Comparison of ENCODE assay signal across 7 mouse cellular contexts in the genomic region with DNA sequence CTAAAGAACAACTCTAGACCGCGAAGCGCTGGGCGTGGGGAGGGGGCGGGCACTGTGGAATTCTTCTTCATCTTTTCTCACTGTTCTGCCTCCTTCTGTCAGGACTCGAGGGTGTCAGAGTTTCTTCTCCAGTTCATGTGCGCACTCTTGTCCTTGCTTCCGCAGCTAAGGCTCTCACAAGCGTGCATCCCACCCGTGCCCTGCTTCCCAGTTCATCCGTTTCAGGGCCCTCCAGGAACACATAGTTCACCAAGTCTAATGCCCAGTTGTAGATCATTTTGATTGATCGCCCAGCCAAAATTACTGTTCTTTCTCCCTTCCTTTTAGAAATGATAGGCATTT. TPM values are rescaled to one million over a fixed set of nuclear protein-coding genes. Genes with fewer than 3 reads are reported as not detected.
DNase-seq lines count a peak whose midpoint lies in the region; ATAC-seq and TF ChIP-seq lines count a peak whose summit lies in the region.

No protein-coding gene starts in this region.

- H3K4me1 ChIP-seq in lung, adult 2 months (ENCODE audit: control insufficient read depth, insufficient read depth, low read length), result peaks cover 4% of the 10 kb centered on the region
- H3K4me1 ChIP-seq in forebrain, embryonic 10.5 days, result peaks cover 26% of the 10 kb centered on the region
- peaks cover 24% of the 10 kb centered on the region for H3K4me1 ChIP-seq in limb, embryonic 10.5 days
- H3K4me1 ChIP-seq in neural tube, embryonic 15.5 days, result peaks cover 22% of the 10 kb centered on the region

- no peaks in the 10 kb centered on the region for H3K9me3 ChIP-seq in forebrain, embryonic 10.5 days
- no peaks in the 10 kb centered on the region for H3K9me3 ChIP-seq in limb, embryonic 10.5 days (replicated peaks)
- no peaks in the 10 kb centered on the region for H3K9me3 ChIP-seq in neural tube, embryonic 15.5 days (replicated peaks)

- no peaks in the 10 kb centered on the region for H3K27me3 ChIP-seq in forebrain, embryonic 10.5 days (ENCODE audit: poor library complexity, severe bottlenecking)
- H3K27me3 ChIP-seq in limb, embryonic 10.5 days (ENCODE audit: low read depth, poor library complexity, severe bottlenecking), result no peaks in the 10 kb centered on the region
- no peaks in the 10 kb centered on the region for H3K27me3 ChIP-seq in neural tube, embryonic 15.5 days (replicated peaks)

- TF ChIP-seq POLR2A in lung, adult 2 months (IDR thresholded peaks at IDR 0.05; ENCODE audit: borderline replicate concordance, extremely low read depth, low read depth, low read length), result no peak

- H3K36me3 ChIP-seq in forebrain, embryonic 10.5 days (replicated peaks), result peaks cover 29% of the 10 kb centered on the region
- peaks cover 31% of the 10 kb centered on the region for H3K36me3 ChIP-seq in limb, embryonic 10.5 days
- H3K36me3 ChIP-seq in neural tube, embryonic 15.5 days, result peaks cover 30% of the 10 kb centered on the region

- H3K4me2 ChIP-seq in neural tube, embryonic 15.5 days, result peak overlapping the region; percentile 86

- H3K4me3 ChIP-seq in lung, adult 2 months (replicated peaks; ENCODE audit: extremely low read depth, low read depth, low read length), result peak overlapping the region; percentile 73
- H3K4me3 ChIP-seq in forebrain, embryonic 10.5 days, result peak overlapping the region; percentile 62
- peak overlapping the region; percentile 62 for H3K4me3 ChIP-seq in limb, embryonic 10.5 days
- peak overlapping the region; percentile 56 for H3K4me3 ChIP-seq in neural tube, embryonic 15.5 days (replicated peaks)

- peak; percentile 65 for ATAC-seq in neural tube, embryonic 15.5 days (ENCODE audit: low FRiP score)

- no peak for DNase-seq in lung, adult 2 months
- DNase-seq in lung, postnatal 36 days, result no peak
- no peak for DNase-seq in forebrain, embryonic 10.5 days (ENCODE audit: extremely low spot score, low spot score)
- no peak for DNase-seq in limb, embryonic 10.5 days (ENCODE audit: low spot score)
- no peak for DNase-seq in spleen, postnatal 36 days (ENCODE audit: low spot score in 2 of 2)
- no peak for DNase-seq in thymus, postnatal 36 days

- H3K9ac ChIP-seq in neural tube, embryonic 15.5 days (replicated peaks), result peak overlapping the region; percentile 77

- no peak for TF ChIP-seq CTCF in lung, adult 2 months (IDR thresholded peaks at IDR 0.05; ENCODE audit: insufficient read depth, low read length)

- 9% methylated on average over 12 of the region's 12 CpGs for WGBS in lung, adult 2 months
- 9% methylated on average over 12 of the region's 12 CpGs for WGBS in forebrain, embryonic 10.5 days
- WGBS in limb, embryonic 10.5 days, result 6% methylated on average over 12 of the region's 12 CpGs
- WGBS in neural tube, embryonic 15.5 days, result 7% methylated on average over 12 of the region's 12 CpGs

- H3K27ac ChIP-seq in forebrain, embryonic 10.5 days, result peak overlapping the region; percentile 86
- H3K27ac ChIP-seq in limb, embryonic 10.5 days, result peak overlapping the region; percentile 88
- peak overlapping the region; percentile 88 for H3K27ac ChIP-seq in neural tube, embryonic 15.5 days (replicated peaks)

RNA-seq across cellular contexts. Expression of gene Sdr39u1, which starts 0.3 kb away (rescaled TPM):
- 37.6 and 51.9 TPM in 2 replicates for polyA plus RNA-seq in lung, adult 2 months (2012; rRNA removed)
- 41.9 and 48.9 TPM in 2 replicates for polyA plus RNA-seq in forebrain, embryonic 10.5 days (2016; fragmentation: Nextera tagmentation; extraction: Ambion mirVana)
- 55.0 and 70.3 TPM in 2 replicates for polyA plus RNA-seq in limb, embryonic 10.5 days (2016; fragmentation: Nextera tagmentation; extraction: Ambion mirVana)
- polyA plus RNA-seq in neural tube, embryonic 15.5 days (2015; fragmentation: Nextera tagmentation; extraction: Ambion mirVana), result 148 and 166 TPM in 2 replicates

RNA-seq across cellular contexts. Expression of gene Khnyn, which starts 15.6 kb away (rescaled TPM):
- polyA plus RNA-seq in lung, adult 2 months (2012; rRNA removed), result 20.3 and 24.2 TPM in 2 replicates
- 22.7 and 25.3 TPM in 2 replicates for polyA plus RNA-seq in forebrain, embryonic 10.5 days (2016; fragmentation: Nextera tagmentation; extraction: Ambion mirVana)
- polyA plus RNA-seq in limb, embryonic 10.5 days (2016; fragmentation: Nextera tagmentation; extraction: Ambion mirVana), result 35.0 and 38.8 TPM in 2 replicates
- 11.0 and 11.9 TPM in 2 replicates for polyA plus RNA-seq in neural tube, embryonic 15.5 days (2015; fragmentation: Nextera tagmentation; extraction: Ambion mirVana)

RNA-seq across cellular contexts. Expression of gene Cbln3, which starts 16.2 kb away (rescaled TPM):
- 0.15 and 0.34 TPM in 2 replicates for polyA plus RNA-seq in lung, adult 2 months (2012; rRNA removed)
- polyA plus RNA-seq in forebrain, embryonic 10.5 days (2016; fragmentation: Nextera tagmentation; extraction: Ambion mirVana), result 0.10 and 0.12 TPM in 2 replicates
- polyA plus RNA-seq in limb, embryonic 10.5 days (2016; fragmentation: Nextera tagmentation; extraction: Ambion mirVana), result 0.15 and 0.31 TPM in 2 replicates
- 0.45 and 0.58 TPM in 2 replicates for polyA plus RNA-seq in neural tube, embryonic 15.5 days (2015; fragmentation: Nextera tagmentation; extraction: Ambion mirVana)

RNA-seq across cellular contexts. Expression of gene Cma1, which starts 44.1 kb away (rescaled TPM):
- polyA plus RNA-seq in lung, adult 2 months (2012; rRNA removed), result 1.8 and 1.9 TPM in 2 replicates
- not detected in 2 replicates for polyA plus RNA-seq in forebrain, embryonic 10.5 days (2016; fragmentation: Nextera tagmentation; extraction: Ambion mirVana)
- polyA plus RNA-seq in limb, embryonic 10.5 days (2016; fragmentation: Nextera tagmentation; extraction: Ambion mirVana), result not detected in 2 replicates
- 1.7 and 3.5 TPM in 2 replicates for polyA plus RNA-seq in neural tube, embryonic 15.5 days (2015; fragmentation: Nextera tagmentation; extraction: Ambion mirVana)

RNA-seq across cellular contexts. Expression of gene Nynrin, which starts 46.6 kb away (rescaled TPM):
- polyA plus RNA-seq in lung, adult 2 months (2012; rRNA removed), result 9.4 and 12.4 TPM in 2 replicates
- polyA plus RNA-seq in forebrain, embryonic 10.5 days (2016; fragmentation: Nextera tagmentation; extraction: Ambion mirVana), result 24.5 and 25.8 TPM in 2 replicates
- polyA plus RNA-seq in limb, embryonic 10.5 days (2016; fragmentation: Nextera tagmentation; extraction: Ambion mirVana), result 31.1 and 44.4 TPM in 2 replicates
- polyA plus RNA-seq in neural tube, embryonic 15.5 days (2015; fragmentation: Nextera tagmentation; extraction: Ambion mirVana), result 9.5 and 10.8 TPM in 2 replicates
